Mouse (Mus musculus) gastrocnemius, postnatal 25 days (tissue): ENCODE data around the gene Fam43a. TPM values are rescaled to one million over a fixed set of nuclear protein-coding genes. Genes with fewer than 3 reads are reported as not detected.
A peak's percentile ranks its signal among the peaks of the same experiment; 100 is the strongest.

Experiments
- DNase-seq: peaks from one replicate; pipeline ENCODE4 v3.0.0; 2022
- long read RNA-seq, 2 experiments: library from polyadenylated mRNA; stranded (forward); transcript quantifications; one replicate each; pipeline ENCODE4 v2.0.0; 2021
- total RNA-seq, 2 experiments: library from RNA; stranded (reverse); gene quantifications; 1 replicate in 1 of 2; 2 replicates in 1 of 2; pipeline ENCODE4 v1.2.3; 2021

The Fam43a gene
- total RNA-seq = 1 to 10 TPM; 6.7 to 8.1 TPM
- long read RNA-seq, experiment 1, transcript Fam43a-201 (1 exons, 3,075 nt) = major isoform, 5 of 5 reads
- long read RNA-seq, experiment 1, partial matches to known transcripts = 0 of 5 reads
- long read RNA-seq, experiment 1, other reads (novel, unspliced or antisense) = 0 of 5 reads
- long read RNA-seq, experiment 2, partial matches to known transcripts = 0 of 4 reads
- long read RNA-seq, experiment 2, other reads (novel, unspliced or antisense) = 0 of 4 reads

DNA sequence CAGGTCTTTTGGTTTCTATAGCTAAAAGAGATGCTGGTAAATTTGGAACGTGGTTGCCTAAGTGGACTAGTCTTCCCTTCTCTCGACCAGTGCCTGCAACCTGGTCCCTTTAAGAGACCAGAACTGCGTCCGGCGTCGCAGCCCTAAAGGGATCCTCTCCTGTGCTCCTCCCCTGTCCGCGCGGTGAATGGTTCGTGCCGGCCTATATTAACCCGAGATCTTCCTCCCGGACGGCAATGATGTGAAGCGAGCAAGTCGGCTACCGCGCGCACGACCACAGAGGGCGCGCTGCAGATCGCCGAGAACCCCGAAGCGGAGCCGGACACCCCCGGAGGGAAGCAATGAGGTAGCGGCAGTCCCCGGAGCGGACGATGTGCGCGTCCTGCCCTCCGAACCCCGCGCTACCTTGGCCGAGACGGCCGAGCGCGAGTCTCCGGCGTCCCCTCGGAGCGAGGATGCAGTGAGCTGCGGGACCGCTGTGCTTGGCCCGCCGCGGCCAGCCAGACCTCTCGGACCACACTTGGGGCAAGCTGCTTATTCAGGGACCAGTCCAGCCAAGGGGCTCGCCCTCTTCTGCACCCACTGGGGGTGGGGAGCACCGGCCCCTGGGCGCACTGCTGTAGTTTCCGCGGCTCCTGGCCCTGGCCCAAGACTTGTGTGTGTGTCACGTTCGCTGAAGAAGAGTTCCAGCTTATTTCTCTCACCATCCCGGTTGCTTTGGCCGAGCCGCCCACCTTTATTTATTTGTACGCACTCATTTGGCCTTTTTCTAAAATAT lies at the start of gene Fam43a:
Gene Fam43a, plus strand, starts transcription at position 233 of the 778 bp plus-strand sequence.
- DNase-seq = peak; percentile 90

GRCm38 (mm10) chr16:30549966-30550747 lies 49.4 kb upstream of the Fam43a start:
- peak; percentile 73 for DNase-seq

GRCm38 (mm10) chr16:30550748-30551192 lies 48.8 kb upstream of the Fam43a start, which contains the start of gene Tmem44:
Gene Tmem44, minus strand, starts transcription at chr16:30550842.
- DNase-seq = no peak

- peak; percentile 81 for DNase-seq
Observed at GRCm38 (mm10) chr16:30552621-30553338, 46.7 kb upstream of the Fam43a start.

GRCm38 (mm10) chr16:30554109-30554508 lies 45.4 kb upstream of the Fam43a start:
- DNase-seq = no peak

GRCm38 (mm10) chr16:30559312-30559992 lies 40.1 kb upstream of the Fam43a start:
- DNase-seq = no peak

DNA sequence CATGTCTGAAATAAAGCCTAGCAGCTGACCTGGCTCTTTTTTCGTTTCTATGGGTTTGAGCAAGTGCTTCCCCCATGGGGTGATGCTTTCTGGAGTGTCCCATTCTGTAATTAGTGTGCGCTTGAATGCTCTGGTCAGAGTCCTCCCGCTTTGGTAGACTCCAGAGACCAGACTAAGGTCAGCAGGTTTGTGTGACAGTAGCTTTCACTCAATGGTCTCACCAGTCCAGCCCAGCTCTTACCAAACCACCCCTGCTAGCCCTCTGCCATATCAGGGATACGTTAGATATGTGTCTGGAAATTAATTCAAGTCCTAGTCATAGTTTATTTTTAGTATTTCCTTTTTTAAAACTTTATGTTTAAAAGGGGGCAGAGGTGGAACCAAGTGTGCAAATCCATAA lies 38.9 kb upstream of the Fam43a start:
- DNase-seq = no peak

DNA sequence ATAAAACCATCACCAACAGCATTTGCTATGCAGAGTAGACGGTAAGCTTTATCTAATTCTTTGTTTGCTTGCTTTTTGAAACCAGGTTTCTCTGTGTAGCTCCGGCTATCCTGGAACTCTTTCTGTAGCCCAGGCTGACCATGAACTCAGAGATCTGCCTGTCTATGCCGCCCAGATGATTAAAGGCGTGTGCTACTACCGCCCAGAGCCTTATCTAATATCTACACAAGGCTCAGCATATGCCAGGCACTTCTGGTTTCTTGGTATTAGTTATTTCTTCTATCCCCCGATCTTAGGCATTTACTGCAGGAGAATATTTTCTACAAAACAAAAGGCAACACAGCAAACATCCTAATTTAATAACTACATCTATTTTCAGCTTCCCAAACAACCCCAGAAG lies 33.9 kb upstream of the Fam43a start:
- DNase-seq = no peak

DNA sequence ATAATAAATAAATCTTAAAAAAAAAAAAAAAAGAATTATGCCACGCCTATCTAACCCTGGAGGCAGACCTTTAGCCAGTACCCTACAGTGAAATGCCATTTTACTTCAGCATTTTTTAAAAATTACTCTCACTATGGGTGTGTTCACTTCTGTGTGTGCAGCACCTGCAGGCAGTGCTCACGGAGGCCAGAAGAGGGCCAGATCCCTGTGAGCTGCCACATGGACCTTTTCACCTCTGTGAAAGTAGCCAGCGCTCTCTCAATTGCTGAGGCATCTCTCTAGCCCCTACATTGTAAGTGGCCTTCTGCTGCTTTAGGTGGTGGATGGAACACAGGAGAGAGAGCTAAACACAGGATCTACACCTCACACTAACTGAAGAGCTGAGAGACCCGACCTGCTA lies 29.4 kb upstream of the Fam43a start:
- no peak for DNase-seq

GRCm38 (mm10) chr16:30571378-30571777 lies 28.1 kb upstream of the Fam43a start:
- no peak for DNase-seq

DNA sequence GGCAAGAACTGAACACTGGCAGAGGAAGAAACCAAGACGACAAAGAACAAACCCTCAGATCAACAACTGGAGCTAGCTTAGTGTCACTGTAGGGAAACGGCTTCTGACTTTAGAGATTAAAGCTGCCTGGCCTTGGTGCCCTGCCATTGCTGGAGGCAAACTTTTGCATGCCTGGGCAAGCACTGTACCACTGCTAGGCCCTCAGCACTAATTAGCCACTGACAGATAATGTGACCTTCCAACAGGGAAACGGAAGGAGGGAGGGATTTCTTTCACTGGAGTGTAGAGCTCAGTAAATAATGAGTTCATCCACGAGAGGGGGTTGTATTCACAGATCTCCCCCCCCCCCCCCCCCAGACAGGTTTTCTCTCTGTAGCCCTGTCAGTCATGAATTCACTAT lies 27.3 kb upstream of the Fam43a start:
- no peak for DNase-seq

DNA sequence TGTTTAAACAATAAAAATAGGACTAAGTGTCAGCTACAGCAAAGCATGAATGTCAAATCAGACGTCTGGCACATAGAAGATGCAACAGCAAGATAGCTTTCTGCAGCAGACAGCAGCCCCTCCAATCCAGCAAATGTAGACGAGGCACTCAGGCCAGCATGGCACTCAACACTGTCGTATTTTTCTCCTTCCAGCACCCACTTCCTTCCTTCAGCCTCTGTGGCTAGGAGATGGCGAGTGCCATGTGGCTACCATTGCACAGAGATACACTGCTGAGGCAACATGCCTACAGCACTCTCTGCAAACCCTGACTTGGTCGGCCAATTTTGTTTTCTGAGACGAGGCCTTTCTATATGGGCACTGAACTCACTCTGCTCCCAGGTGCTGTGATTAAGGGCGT lies 23.7 kb upstream of the Fam43a start:
- no peak for DNase-seq

DNA sequence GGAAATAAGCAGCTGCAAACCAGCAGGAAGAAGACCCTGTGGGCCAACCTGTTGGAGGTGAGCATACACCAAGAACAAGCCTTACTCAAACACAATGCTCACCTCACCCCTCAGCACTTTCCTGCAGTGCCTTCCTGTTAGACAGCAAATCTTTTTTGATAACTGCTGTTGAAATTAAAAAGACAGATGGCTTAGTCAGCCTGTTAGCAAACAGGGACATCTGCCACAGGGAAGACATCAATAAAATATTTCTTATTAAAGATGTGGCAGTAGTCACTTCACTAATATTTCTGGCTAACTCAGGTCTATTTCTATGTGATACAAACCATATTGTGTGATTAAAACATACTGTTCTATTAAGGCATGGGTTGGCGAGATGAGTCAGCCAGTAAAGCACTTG lies 23.1 kb upstream of the Fam43a start:
- no peak for DNase-seq

DNA sequence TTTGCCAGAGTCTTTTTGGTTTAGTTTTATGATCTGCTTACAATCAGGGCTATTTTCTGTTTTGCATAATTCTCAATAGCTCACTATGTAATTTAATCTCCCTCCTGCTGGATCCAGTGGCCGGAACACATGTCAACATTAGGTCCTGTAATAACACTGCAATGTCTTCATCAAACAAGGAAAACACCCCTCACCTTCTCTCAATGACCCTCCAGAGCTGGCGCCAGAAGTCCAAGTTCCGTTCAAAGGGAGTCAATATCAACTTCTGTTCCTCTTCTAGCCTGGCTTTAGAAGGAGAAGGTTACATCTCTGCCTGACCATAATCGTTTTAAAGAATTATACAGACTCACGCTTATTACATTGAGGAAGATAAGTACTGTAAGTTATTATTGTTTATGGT lies 18.8 kb upstream of the Fam43a start:
- no peak for DNase-seq

DNA sequence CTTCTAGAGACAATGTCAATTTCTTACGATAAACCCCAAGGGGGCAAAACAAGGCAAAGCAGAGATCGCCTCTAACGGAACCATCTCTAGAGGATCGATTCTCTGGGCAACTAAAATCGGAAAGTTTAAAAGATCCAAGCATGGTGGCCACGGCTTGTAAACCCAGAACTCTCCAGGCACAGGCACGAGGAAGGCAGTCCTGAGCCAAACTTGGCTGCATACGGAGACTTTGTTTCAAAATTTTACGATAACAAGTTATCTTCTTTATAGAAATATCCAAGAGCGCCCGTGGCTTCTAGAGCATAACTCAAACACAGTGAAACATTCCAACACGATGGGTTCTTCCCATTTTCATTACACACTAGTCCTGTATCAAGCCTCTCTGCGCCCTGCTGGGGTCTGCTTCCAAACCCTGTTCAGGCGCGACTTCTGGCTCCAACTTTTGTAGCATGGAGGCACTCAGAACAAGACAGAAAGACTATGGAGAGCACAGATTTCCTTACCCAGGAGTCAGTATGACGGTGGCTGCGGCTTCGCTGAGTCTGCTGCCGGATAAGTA lies 12.5 kb upstream of the Fam43a start:
- no peak for DNase-seq

DNA sequence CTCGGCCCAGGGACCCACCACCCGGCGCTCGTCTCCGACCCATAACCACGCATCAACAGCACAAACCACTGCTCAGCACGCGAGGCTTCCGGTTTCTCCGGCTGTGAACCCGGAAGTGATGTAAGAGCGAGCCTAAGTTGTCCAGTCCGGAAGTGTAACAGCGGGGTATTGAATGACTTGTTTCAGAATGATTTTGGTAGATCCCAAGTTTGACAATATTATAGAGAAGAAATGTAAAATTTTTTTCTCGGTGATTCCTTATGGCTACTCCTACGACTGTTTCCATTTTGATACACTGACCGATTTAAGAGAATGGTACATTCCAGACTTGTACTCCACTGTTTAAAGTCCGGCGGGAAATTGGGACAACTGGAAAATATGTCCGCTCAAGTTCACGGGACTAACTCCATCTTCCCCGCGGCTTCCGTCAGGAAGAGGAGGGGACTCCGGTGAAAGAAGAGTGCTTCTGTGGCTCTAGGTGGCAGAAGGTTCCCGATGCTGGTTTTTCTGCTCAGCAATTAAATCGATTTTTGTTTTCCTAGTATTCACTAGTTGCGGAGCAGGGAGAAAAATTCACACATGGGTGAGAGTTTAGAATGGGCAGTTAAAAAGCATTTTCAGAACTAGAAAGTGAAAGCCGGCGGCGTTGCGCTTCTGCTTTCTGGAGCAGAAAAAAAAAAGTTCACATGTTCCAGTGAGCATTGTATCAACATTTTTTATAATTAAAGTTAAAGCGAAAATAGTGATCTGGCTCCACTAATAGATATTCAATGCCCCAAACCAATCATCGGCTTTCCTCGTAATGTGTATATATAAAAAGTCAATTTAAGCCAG lies 11.8 kb upstream of the Fam43a start, which contains the start of gene Lsg1:
Gene Lsg1, minus strand, starts transcription at position 99 of the 834 bp plus-strand sequence.
- peak; percentile 75 for DNase-seq

DNA sequence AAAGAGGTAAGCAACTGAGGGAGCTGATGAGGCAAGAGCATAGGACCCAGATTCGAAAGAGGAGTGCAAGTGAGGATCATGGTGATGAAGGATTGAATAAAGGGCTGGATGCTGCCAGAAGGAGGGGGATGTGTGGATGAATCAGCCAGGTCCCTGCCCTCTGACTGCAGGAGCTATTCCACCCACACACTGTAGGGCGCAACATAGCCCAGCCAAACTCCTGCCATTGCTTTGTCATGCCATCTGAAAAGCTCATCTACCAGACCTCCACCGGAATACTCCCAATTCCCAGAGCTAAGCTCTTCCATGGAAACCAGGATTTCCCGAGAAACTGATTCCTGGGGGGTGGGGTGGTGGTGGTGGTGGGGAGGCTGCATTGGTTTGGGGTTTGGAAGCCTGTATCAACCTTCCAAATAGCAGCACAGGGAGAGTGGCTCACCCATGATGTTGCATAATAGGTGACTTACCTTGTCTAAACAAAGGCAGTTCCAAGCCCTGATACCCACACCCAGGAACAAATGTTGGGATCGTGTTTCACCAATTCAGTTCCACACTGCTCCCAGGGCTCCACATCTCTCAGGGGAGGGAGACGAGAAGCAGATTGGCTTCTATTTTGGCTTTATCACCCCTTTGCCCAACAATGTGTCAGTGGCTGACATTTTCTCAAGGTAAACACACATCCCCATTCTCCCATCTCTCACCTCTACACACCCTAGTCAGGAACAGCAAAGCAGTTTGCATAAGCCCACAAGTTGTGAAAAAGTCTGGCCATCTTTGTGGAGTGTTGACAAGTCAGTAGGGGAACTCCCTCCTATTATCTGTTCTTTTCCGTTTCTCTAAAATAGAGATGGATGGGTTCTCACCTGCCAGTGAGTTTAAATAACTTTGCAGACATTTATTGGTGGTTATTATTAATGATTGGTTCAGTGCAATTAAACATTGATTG lies 9.0 kb upstream of the Fam43a start:
- no peak for DNase-seq

GRCm38 (mm10) chr16:30591990-30592389 lies 7.5 kb upstream of the Fam43a start:
- no peak for DNase-seq

DNA sequence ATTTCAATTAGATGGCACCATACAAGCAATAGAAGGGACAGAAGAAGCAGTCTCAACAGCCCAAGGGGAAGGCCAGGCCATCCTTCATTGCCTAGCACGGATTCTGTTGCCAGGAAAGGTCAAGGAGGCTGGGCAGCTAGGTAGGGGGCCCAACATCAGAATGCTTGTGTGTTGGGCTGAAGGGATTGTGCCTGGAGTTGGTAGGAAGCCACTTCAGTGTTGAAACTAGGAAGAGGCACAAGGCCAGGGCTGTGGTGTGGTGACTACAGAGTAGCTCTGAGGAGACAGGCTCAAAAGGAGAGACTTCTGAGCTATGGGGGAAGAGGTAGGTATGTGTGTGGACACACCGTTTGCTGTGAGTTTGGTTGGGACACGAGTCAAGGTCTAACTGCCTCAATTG lies 4.2 kb upstream of the Fam43a start:
- DNase-seq = no peak
